Mouse (Mus musculus): ENCODE data around the gene Pax7.

The Pax7 gene

GRCm38 (mm10) chr4:139831501-139832230 is 1.7 kb downstream of the Pax7 start:
- in situ Hi-C loops (cut with MboI, MseI): no loop called here

GRCm38 (mm10) chr4:139830581-139831387 is 2.5 kb downstream of the Pax7 start:
- in situ Hi-C loops (cut with MboI, MseI): no loop called here

GRCm38 (mm10) chr4:139830053-139830452 is 3.3 kb downstream of the Pax7 start:
- in situ Hi-C loops (cut with MboI, MseI): no loop called here

GRCm38 (mm10) chr4:139828871-139829590 is 4.3 kb downstream of the Pax7 start:
- in situ Hi-C loops (cut with MboI, MseI): no loop called here

- in situ Hi-C loops (cut with MboI, MseI): no loop called here
Measured at GRCm38 (mm10) chr4:139828283-139828678, 5.0 kb downstream of the Pax7 start.

- in situ Hi-C loops (cut with MboI, MseI): no loop called here
Measured at GRCm38 (mm10) chr4:139827501-139828282, 5.6 kb downstream of the Pax7 start.

GRCm38 (mm10) chr4:139826231-139826630 is 7.1 kb downstream of the Pax7 start:
- in situ Hi-C loops (cut with MboI, MseI): no loop called here

- in situ Hi-C loops (cut with MboI, MseI): no loop called here
Measured at GRCm38 (mm10) chr4:139825326-139826112, 7.8 kb downstream of the Pax7 start.

- in situ Hi-C loops (cut with MboI, MseI): no loop called here
Measured at GRCm38 (mm10) chr4:139824572-139825325, 8.6 kb downstream of the Pax7 start.

GRCm38 (mm10) chr4:139823870-139824472 is 9.4 kb downstream of the Pax7 start:
- in situ Hi-C loops (cut with MboI, MseI): no loop called here

GRCm38 (mm10) chr4:139823138-139823869 is 10.0 kb downstream of the Pax7 start:
- in situ Hi-C loops (cut with MboI, MseI): no loop called here

- in situ Hi-C loops (cut with MboI, MseI): no loop called here
Measured at GRCm38 (mm10) chr4:139822214-139823137, 10.9 kb downstream of the Pax7 start.

GRCm38 (mm10) chr4:139821491-139822160 is 11.7 kb downstream of the Pax7 start:
- in situ Hi-C loops (cut with MboI, MseI): no loop called here

- in situ Hi-C loops (cut with MboI, MseI): no loop called here
Measured at GRCm38 (mm10) chr4:139821071-139821470, 12.3 kb downstream of the Pax7 start.

GRCm38 (mm10) chr4:139819411-139820030 is 13.8 kb downstream of the Pax7 start:
- in situ Hi-C loops (cut with MboI, MseI): no loop called here

GRCm38 (mm10) chr4:139818163-139818562 is 15.2 kb downstream of the Pax7 start:
- in situ Hi-C loops (cut with MboI, MseI): no loop called here

Data from T-helper 1 cell (primary cell).